Mouse (Mus musculus) CH12.LX (cell line): ENCODE data around the gene C8b. TPM values are rescaled to one million over a fixed set of nuclear protein-coding genes. Genes with fewer than 3 reads are reported as not detected.

Experiments
- DNase-seq: peaks from one replicate; pipeline ENCODE4 v3.0.0-alpha.2; 2013; ENCODE audit errors: extremely low read depth
- H3K27ac ChIP-seq: 2 replicates; pipeline ENCODE4 v1.5.1; 2012; ENCODE audit warnings: low read depth, mild to moderate bottlenecking, control low read depth, moderate library complexity; ENCODE audit not compliant: insufficient read depth
- H3K27me3 ChIP-seq: replicated peaks from 2 replicates; pipeline ENCODE3; 2012; ENCODE audit warnings: inconsistent platforms
- H3K36me3 ChIP-seq, 2 experiments: replicated peaks in 1 of 2; 2 replicates each; pipeline versions ENCODE3 to v1.6.1; 2012; ENCODE audit warnings: inconsistent platforms in 1 of 2, low read length in 1 of 2, mild to moderate bottlenecking in 1 of 2, mixed read lengths in 1 of 2, moderate library complexity in 1 of 2; ENCODE audit not compliant: control insufficient read depth in 1 of 2, insufficient read depth in 1 of 2
- H3K4me1 ChIP-seq, 2 experiments: 2 replicates each; pipeline ENCODE4 v1.6.1; 2012; ENCODE audit warnings: inconsistent platforms in 1 of 2, moderate library complexity in 1 of 2; ENCODE audit not compliant: insufficient read depth in 2 of 2, control insufficient read depth in 1 of 2
- H3K4me2 ChIP-seq: 2 replicates; pipeline ENCODE4 v1.6.1; 2012; ENCODE audit warnings: low read depth, mild to moderate bottlenecking, control low read depth; ENCODE audit not compliant: poor library complexity, insufficient read depth, severe bottlenecking
- H3K4me3 ChIP-seq, 3 experiments: fragments of 150-350 bp in 1 of 3; sonication (generic) in 1 of 3; replicated peaks in 1 of 3; 2 replicates each; pipeline versions ENCODE3 to v1.5.1; 2011 to 2012; ENCODE audit warnings: low read depth in 2 of 3, low read length in 2 of 3, mild to moderate bottlenecking in 2 of 3, moderate library complexity in 2 of 3, control low read depth in 1 of 3, improper control_type of control experiment in 1 of 3, inconsistent platforms in 1 of 3, mixed read lengths in 1 of 3; ENCODE audit not compliant: poor library complexity in 1 of 3
- H3K79me2 ChIP-seq: replicated peaks from 2 replicates; pipeline ENCODE4 v1.6.1; 2012; ENCODE audit warnings: mild to moderate bottlenecking, moderate library complexity; ENCODE audit not compliant: control insufficient read depth, poor library complexity, insufficient read depth, severe bottlenecking; ENCODE audit errors: extremely low read depth
- H3K9ac ChIP-seq: 2 replicates; pipeline ENCODE4 v1.6.1; 2012; ENCODE audit warnings: low read depth, mild to moderate bottlenecking, control low read depth, moderate library complexity; ENCODE audit not compliant: insufficient read depth
- H3K9me3 ChIP-seq: replicated peaks from 2 replicates; pipeline ENCODE3; 2012; ENCODE audit warnings: low read length, inconsistent platforms, mixed read lengths
- BHLHE40 ChIP-seq: IDR thresholded peaks from 2 replicates; pipeline ENCODE4 v1.6.1; 2011; ENCODE audit warnings: mild to moderate bottlenecking, low read depth, low read length, improper control_type of control experiment
- CHD1 ChIP-seq: IDR thresholded peaks from 2 replicates; pipeline ENCODE4 v1.6.1; 2012; ENCODE audit warnings: low read depth, low read length, improper control_type of control experiment, inconsistent platforms
- CHD2 ChIP-seq: IDR thresholded peaks from 2 replicates; pipeline ENCODE4 v1.6.1; 2011; ENCODE audit warnings: low read length, improper control_type of control experiment
- E2F4 ChIP-seq: IDR thresholded peaks from 2 replicates; pipeline ENCODE4 v1.6.1; 2011; ENCODE audit warnings: low read depth, low read length, improper control_type of control experiment; ENCODE audit not compliant: insufficient replicate concordance
- ELF1 ChIP-seq: IDR thresholded peaks from 2 replicates; pipeline ENCODE4 v1.6.1; 2014; ENCODE audit warnings: low read depth, mild to moderate bottlenecking, inconsistent platforms, low read length, improper control_type of control experiment
- ETS1 ChIP-seq: conservative IDR thresholded peaks from 2 replicates; pipeline ENCODE4 v1.6.1; 2012; ENCODE audit warnings: low read depth, mild to moderate bottlenecking, inconsistent platforms, low read length, improper control_type of control experiment, moderate library complexity
- HCFC1 ChIP-seq: IDR thresholded peaks from 2 replicates; pipeline ENCODE4 v1.6.1; 2012; ENCODE audit warnings: low read depth, mild to moderate bottlenecking, inconsistent platforms, low read length, improper control_type of control experiment
- IRF4 ChIP-seq: IDR thresholded peaks from 2 replicates; pipeline ENCODE4 v1.6.1; 2014; ENCODE audit warnings: low read depth, mild to moderate bottlenecking, inconsistent platforms, low read length, improper control_type of control experiment
- KAT2A ChIP-seq: IDR thresholded peaks from 2 replicates; pipeline ENCODE4 v1.6.1; 2012; ENCODE audit warnings: low read length, improper control_type of control experiment, inconsistent platforms; ENCODE audit not compliant: insufficient replicate concordance
- MAX ChIP-seq: IDR thresholded peaks from 2 replicates; pipeline ENCODE4 v1.6.1; 2011; ENCODE audit warnings: low read length, improper control_type of control experiment
- MAZ ChIP-seq: IDR thresholded peaks from 2 replicates; pipeline ENCODE4 v1.6.1; 2012; ENCODE audit warnings: low read depth, mild to moderate bottlenecking, inconsistent platforms, low read length, improper control_type of control experiment, moderate library complexity
- MEF2A ChIP-seq: IDR thresholded peaks from 2 replicates; pipeline ENCODE4 v1.6.1; 2014; ENCODE audit warnings: low read depth, mild to moderate bottlenecking, inconsistent platforms, low read length, improper control_type of control experiment, borderline replicate concordance
- MXI1 ChIP-seq: IDR thresholded peaks from 2 replicates; pipeline ENCODE4 v1.6.1; 2011; ENCODE audit warnings: mild to moderate bottlenecking, low read depth, low read length, improper control_type of control experiment
- NELFE ChIP-seq: IDR thresholded peaks from 2 replicates; pipeline ENCODE4 v1.6.1; 2011; ENCODE audit warnings: low read depth, low read length, improper control_type of control experiment
- NRF1 ChIP-seq: IDR thresholded peaks from 2 replicates; pipeline ENCODE4 v1.6.1; 2014; ENCODE audit warnings: low read depth, mild to moderate bottlenecking, inconsistent platforms, low read length, improper control_type of control experiment, moderate library complexity
- PAX5 ChIP-seq: IDR thresholded peaks from 2 replicates; pipeline ENCODE4 v1.6.1; 2012; ENCODE audit warnings: low read length, inconsistent platforms, mixed read lengths
- POLR2A ChIP-seq: IDR thresholded peaks from 2 replicates; pipeline ENCODE4 v1.6.1; 2011; ENCODE audit warnings: low read depth, mild to moderate bottlenecking, improper control_type of control experiment, low read length
- RAD21 ChIP-seq: IDR thresholded peaks from 2 replicates; pipeline ENCODE4 v1.6.1; 2011; ENCODE audit warnings: low read depth, mild to moderate bottlenecking, low read length, improper control_type of control experiment, moderate library complexity
- SIN3A ChIP-seq: IDR thresholded peaks from 2 replicates; pipeline ENCODE4 v1.6.1; 2012; ENCODE audit warnings: low read length, improper control_type of control experiment, inconsistent platforms
- USF1 ChIP-seq: IDR thresholded peaks from 2 replicates; pipeline ENCODE4 v1.6.1; 2014; ENCODE audit warnings: low read depth, mild to moderate bottlenecking, inconsistent platforms, low read length, improper control_type of control experiment
- ZC3H11A ChIP-seq: IDR thresholded peaks from 2 replicates; pipeline ENCODE4 v1.6.1; 2012; ENCODE audit warnings: low read depth, mild to moderate bottlenecking, inconsistent platforms, low read length, improper control_type of control experiment
- ZMIZ1 ChIP-seq: IDR thresholded peaks from 2 replicates; pipeline ENCODE4 v1.6.1; 2012; ENCODE audit warnings: low read depth, mild to moderate bottlenecking, inconsistent platforms, low read length, improper control_type of control experiment
- dilution Hi-C: fragments of 300-500 bp; cut with MboI; formaldehyde crosslinking; loops from 2 replicates; pipeline ENCODE4 v1.14.3; 2020; ENCODE audit warnings: low sequenced_read_pairs; ENCODE audit not compliant: extremely low pct_unique_long_range_greater_than_20kb, extremely low pct_ligation_motif_present
- in situ Hi-C: fragments of 300-500 bp; cut with MboI; formaldehyde crosslinking; loops from 3 replicates; pipeline ENCODE4 v1.14.3; 2019; ENCODE audit warnings: low sequenced_read_pairs, low pct_ligation_motif_present, low pct_unique_long_range_greater_than_20kb, mixed read lengths
- polyA plus RNA-seq: library from polyadenylated mRNA; unstranded; fragments of >175 nt; gene quantifications from 2 replicates; pipeline ENCODE4 v1.2.1, GENCODE M21; 2012; ENCODE audit warnings: low read depth; ENCODE audit not compliant: insufficient read length
- total RNA-seq, 2 experiments: library from RNA; depleted of rRNA; stranded (reverse); fragments of 300-350 nt in 1 of 2; fragments of >200 nt in 1 of 2; gene quantifications; 2 replicates each; pipeline ENCODE4 v1.2.3; 2012 to 2014

Gene C8b
- total and polyA plus RNA-seq, 3 experiments, result 0.13 to 0.23 TPM; not detected in 1

DNA sequence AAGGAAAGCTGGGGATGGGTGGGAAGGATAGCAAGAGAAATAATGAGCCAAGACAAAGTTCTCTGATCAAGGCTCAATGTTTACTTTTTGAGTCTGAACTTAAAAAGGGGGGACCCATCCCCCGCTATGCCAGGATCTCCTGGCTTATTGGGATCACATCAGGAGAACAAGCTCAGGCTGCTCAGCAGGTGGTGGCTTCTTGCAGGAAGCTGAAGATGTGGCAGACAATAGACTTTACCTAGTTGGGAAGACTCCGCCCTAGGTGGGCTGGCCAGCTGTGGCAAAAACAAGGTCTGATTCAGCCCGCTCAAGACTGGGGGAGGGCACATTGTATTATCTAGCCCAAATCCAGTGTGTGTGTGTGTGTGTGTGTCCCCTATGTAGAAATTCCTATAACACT is 35.5 kb downstream of the C8b start:
- dilution Hi-C loops (no loop called here), in situ Hi-C loops (no loop called here)
- no peak for DNase-seq
- no peak overlapping the region for H3K4me3 ChIP-seq
- H3K4me1 ChIP-seq, result peaks cover 0 to 14% of the 10 kb centered on the region in 2 experiments; a peak in 2 of 4 replicates
- H3K79me2 ChIP-seq, result no peaks in the 10 kb centered on the region
- H3K27ac ChIP-seq, result no peak overlapping the region
- H3K27me3 ChIP-seq, result no peaks in the 10 kb centered on the region
- H3K4me2 ChIP-seq, result no peak overlapping the region
- peaks cover 19% of the 10 kb centered on the region for H3K9me3 ChIP-seq
- H3K36me3 ChIP-seq, result no peaks in the 10 kb centered on the region
- H3K9ac ChIP-seq, result no peak overlapping the region
- no peak for TF ChIP-seq HCFC1
- TF ChIP-seq RAD21, result no peak
- TF ChIP-seq NRF1, result no peak
- no peak for TF ChIP-seq MEF2A
- no peak for TF ChIP-seq ELF1
- TF ChIP-seq ETS1, result no peak
- TF ChIP-seq SIN3A, result no peak
- TF ChIP-seq ZMIZ1, result no peak
- no peak for TF ChIP-seq E2F4
- no peak for TF ChIP-seq ZC3H11A
- TF ChIP-seq CHD2, result no peak
- TF ChIP-seq NELFE, result no peak
- TF ChIP-seq KAT2A, result no peak
- TF ChIP-seq IRF4, result no peak
- no peak for TF ChIP-seq BHLHE40

DNA sequence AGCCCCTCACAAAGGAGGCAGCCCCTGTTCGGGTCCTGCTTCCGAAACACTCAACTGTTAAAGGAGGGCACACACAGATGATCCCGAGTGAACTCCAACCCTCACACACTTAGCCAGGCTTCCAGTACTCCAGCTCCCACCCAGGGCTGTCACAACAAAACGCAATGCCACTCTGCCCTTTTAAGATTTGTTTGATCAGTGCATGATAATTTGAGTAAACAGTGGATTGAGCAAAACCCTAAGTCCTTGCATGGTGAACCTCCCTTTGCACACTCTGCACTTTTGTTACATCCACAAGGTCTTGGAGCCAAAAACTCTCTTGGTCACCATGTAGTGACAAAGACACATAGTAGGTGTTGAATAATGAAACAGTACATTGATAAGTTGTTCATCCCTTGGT is 38.0 kb downstream of the C8b start:
- no peak overlapping the region for H3K27ac ChIP-seq

More for the DNA sequence above, 38.0 kb downstream of the C8b start:
- in situ Hi-C loops, result no loop called here
- Histone ChIP-seq H3K36me3 (no peaks in the 10 kb centered on the region), H3K27me3 (no peaks in the 10 kb centered on the region), H3K9me3 (peaks cover 20% of the 10 kb centered on the region), H3K4me1 (peaks cover 0 to 14% of the 10 kb centered on the region in 2 experiments; a peak in 2 of 4 replicates), H3K4me2 (no peak overlapping the region), H3K9ac (no peak overlapping the region), H3K79me2 (no peaks in the 10 kb centered on the region), H3K4me3 (no peak overlapping the region)
- dilution Hi-C loops, result no loop called here
- no peak for DNase-seq
- TF ChIP-seq CHD1, result no peak
- no peak for TF ChIP-seq POLR2A
- no peak for TF ChIP-seq MAZ
- TF ChIP-seq PAX5, result no peak
- TF ChIP-seq ELF1, result no peak
- TF ChIP-seq NELFE, result no peak
- TF ChIP-seq MEF2A, result no peak
- TF ChIP-seq E2F4, result no peak
- TF ChIP-seq HCFC1, result no peak
- TF ChIP-seq USF1, result no peak
- TF ChIP-seq ZMIZ1, result no peak
- TF ChIP-seq MAX, result no peak
- TF ChIP-seq MXI1, result no peak
- no peak for TF ChIP-seq ETS1
